Mouse (Mus musculus) megakaryocyte, embryonic 14.5 days (primary cell): ENCODE results near the gene Khsrp.

Experiments used
- FLI1 ChIP-seq: IDR thresholded peaks from 2 replicates; pipeline ENCODE4 v1.6.1; 2012; ENCODE audit warnings: low read length, inconsistent platforms, mixed read lengths
- GATA1 ChIP-seq: IDR thresholded peaks from 3 replicates; pipeline ENCODE4 v1.6.1; 2012; ENCODE audit warnings: mixed read lengths, low read length, inconsistent platforms, borderline replicate concordance

DNA sequence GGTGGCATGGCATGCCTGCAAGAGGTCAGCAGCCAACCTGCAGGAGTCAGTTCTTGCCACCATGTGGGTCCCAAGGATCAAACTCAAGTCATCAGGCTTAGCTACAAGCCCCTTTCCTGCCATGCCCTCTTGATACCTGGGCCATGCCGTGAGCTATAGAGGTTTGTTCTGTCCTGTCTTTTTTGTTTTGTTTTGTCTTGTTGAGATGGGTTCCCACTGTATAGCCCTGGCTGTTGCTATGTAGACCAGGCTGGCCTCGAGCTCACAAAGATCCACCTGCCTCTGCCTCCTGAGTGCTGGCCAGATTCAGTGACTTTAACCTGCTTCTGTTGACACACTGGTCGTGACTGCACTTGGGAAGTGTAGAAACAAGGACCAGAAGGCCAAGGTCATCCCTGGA lies 55.9 kb downstream of the Khsrp start:
- TF ChIP-seq GATA1 (no peak), FLI1 (no peak)
